Comparison of ENCODE assay signal across 8 mouse cellular contexts in the genomic region with DNA sequence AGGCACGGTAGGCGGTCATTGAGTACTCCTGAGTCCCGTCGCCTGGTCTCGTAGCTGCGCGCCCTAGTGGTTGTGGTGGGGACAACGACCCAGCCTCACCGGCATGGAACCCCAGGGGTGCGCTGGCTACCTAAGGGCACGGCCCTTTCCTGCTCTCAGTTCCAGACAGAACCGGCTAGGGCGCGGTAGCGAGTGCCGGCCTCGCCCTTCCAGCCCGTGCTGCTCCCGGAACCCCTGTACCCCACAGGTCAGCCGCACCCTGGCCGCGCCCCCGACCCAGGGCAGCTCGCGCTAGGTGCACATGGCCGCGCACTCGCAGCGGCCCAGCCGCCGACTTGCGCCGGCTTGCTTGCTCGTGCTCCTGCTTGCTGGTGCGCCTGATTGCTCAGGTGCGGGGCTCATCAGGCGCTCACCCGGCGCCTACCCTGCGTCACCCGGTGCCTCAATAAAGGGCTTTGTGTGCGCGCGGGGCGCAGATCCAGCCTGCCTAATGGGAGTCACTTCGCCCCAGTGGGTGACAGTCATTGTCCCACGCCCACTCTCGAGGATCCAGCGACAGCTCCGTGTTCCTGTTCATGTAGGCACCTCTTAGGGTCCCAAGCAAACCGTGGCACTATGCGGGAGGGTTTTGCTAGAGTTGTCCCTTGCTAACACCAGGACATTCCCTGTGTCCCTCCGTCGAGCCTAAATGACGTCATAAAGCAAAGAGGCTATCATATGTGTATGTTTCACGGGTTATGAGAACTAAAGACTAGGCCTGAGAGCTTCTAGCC. TPM values are rescaled to one million over a fixed set of nuclear protein-coding genes. Genes with fewer than 3 reads are reported as not detected.
DNase-seq lines count a peak whose midpoint lies in the region; ATAC-seq lines count a peak whose summit lies in the region.

A gene (minus strand): TSS at position 665 of the 773 bp plus-strand sequence.

- H3K4me3 ChIP-seq in brown adipose tissue, adult 24 weeks (ENCODE audit: insufficient read depth, low read depth, low read length), result peak within 1 kb of the TSS; percentile 64
- H3K4me3 ChIP-seq in forebrain, embryonic 11.5 days (ENCODE audit: low read depth, low read length), result peak within 1 kb of the TSS; percentile 56
- H3K4me3 ChIP-seq in heart, embryonic 16.5 days (ENCODE audit: low read length), result peak within 1 kb of the TSS; percentile 68
- peak within 1 kb of the TSS; percentile 57 for H3K4me3 ChIP-seq in neural tube, embryonic 13.5 days

- DNase-seq in CD4-positive, CD25-positive, alpha-beta regulatory T cell, adult 2 months (ENCODE audit: low read depth, low spot score), result peak; percentile 82
- DNase-seq in forebrain, embryonic 11.5 days (ENCODE audit: low spot score), result peak; percentile 88
- DNase-seq in kidney, postnatal 14 days, result peak; percentile 74
- peak; percentile 83 to 88 for DNase-seq in lung, adult 18-20 months
- DNase-seq in testis, postnatal 10 days (ENCODE audit: low spot score), result peak; percentile 85

- H3K9me3 ChIP-seq in forebrain, embryonic 11.5 days (ENCODE audit: control insufficient read depth, low read length), result no peaks in the 10 kb centered on the region
- no peaks in the 10 kb centered on the region for H3K9me3 ChIP-seq in heart, embryonic 16.5 days (replicated peaks; ENCODE audit: control insufficient read depth, low read length)
- H3K9me3 ChIP-seq in neural tube, embryonic 13.5 days, result no peaks in the 10 kb centered on the region

- H3K9ac ChIP-seq in forebrain, embryonic 11.5 days (ENCODE audit: low read length), result peak within 1 kb of the TSS; percentile 70
- peak within 1 kb of the TSS; percentile 78 for H3K9ac ChIP-seq in heart, embryonic 16.5 days (ENCODE audit: low read length)
- peak within 1 kb of the TSS; percentile 79 for H3K9ac ChIP-seq in neural tube, embryonic 13.5 days

- 1% methylated on average over 48 of the region's 56 CpGs for WGBS in forebrain, embryonic 11.5 days
- WGBS in heart, embryonic 16.5 days, result 1% methylated on average over 54 of the region's 56 CpGs
- WGBS in neural tube, embryonic 13.5 days, result under 1% methylated on average over 54 of the region's 56 CpGs

- peak within 1 kb of the TSS; percentile 96 for H3K4me2 ChIP-seq in forebrain, embryonic 11.5 days (ENCODE audit: low read depth, low read length, severe bottlenecking)
- peak within 1 kb of the TSS; percentile 96 for H3K4me2 ChIP-seq in heart, embryonic 16.5 days (ENCODE audit: low read depth, low read length)
- H3K4me2 ChIP-seq in neural tube, embryonic 13.5 days, result peak within 1 kb of the TSS; percentile 95

- no peak within 1 kb of the TSS for H3K27ac ChIP-seq in brown adipose tissue, adult 24 weeks (replicated peaks; ENCODE audit: low read depth, low read length)
- H3K27ac ChIP-seq in forebrain, embryonic 11.5 days (ENCODE audit: low read depth, low read length), result no peak within 1 kb of the TSS
- no peak within 1 kb of the TSS for H3K27ac ChIP-seq in heart, embryonic 16.5 days (ENCODE audit: low read length)
- no peak within 1 kb of the TSS for H3K27ac ChIP-seq in neural tube, embryonic 13.5 days (replicated peaks)

- peak; percentile 75 for ATAC-seq in forebrain, embryonic 11.5 days (replicated peaks; ENCODE audit: low FRiP score)
- peak; percentile 78 for ATAC-seq in heart, embryonic 16.5 days (replicated peaks; ENCODE audit: extremely low read depth, insufficient read depth, low FRiP score)
- ATAC-seq in neural tube, embryonic 13.5 days (ENCODE audit: low read depth), result peak; percentile 82

- no peaks in the 10 kb centered on the region for H3K4me1 ChIP-seq in brown adipose tissue, adult 24 weeks (ENCODE audit: control insufficient read depth, insufficient read depth, insufficient read length, low read length)
- no peaks in the 10 kb centered on the region for H3K4me1 ChIP-seq in forebrain, embryonic 11.5 days (replicated peaks; ENCODE audit: control insufficient read depth, insufficient read depth, low read length)
- H3K4me1 ChIP-seq in heart, embryonic 16.5 days (ENCODE audit: control insufficient read depth, insufficient read depth, low read length), result no peaks in the 10 kb centered on the region
- H3K4me1 ChIP-seq in neural tube, embryonic 13.5 days (replicated peaks), result peaks cover 13% of the 10 kb centered on the region

- no peaks in the 10 kb centered on the region; the same call in 1 of the 2 replicates for H3K27me3 ChIP-seq in forebrain, embryonic 11.5 days (ENCODE audit: control insufficient read depth, insufficient read depth, low read length)
- no peaks in the 10 kb centered on the region; the same call in 1 of the 2 replicates for H3K27me3 ChIP-seq in heart, embryonic 16.5 days (ENCODE audit: control insufficient read depth, insufficient read depth, low read length)
- 0 out of 2 replicates have a peak, but pooled peaks cover 9% of the 10 kb centered on the region for H3K27me3 ChIP-seq in neural tube, embryonic 13.5 days

- H3K36me3 ChIP-seq in forebrain, embryonic 11.5 days (ENCODE audit: control insufficient read depth, insufficient read depth, low read length), result no peaks in the 10 kb centered on the region
- H3K36me3 ChIP-seq in heart, embryonic 16.5 days (ENCODE audit: control insufficient read depth, insufficient read depth), result no peaks in the 10 kb centered on the region
- no peaks in the 10 kb centered on the region for H3K36me3 ChIP-seq in neural tube, embryonic 13.5 days

RNA-seq across cellular contexts. Expression of the gene that starts here (rescaled TPM):
- not detected in 2 replicates for polyA plus RNA-seq in brown adipose tissue, adult 24 weeks (2012; ENCODE audit: insufficient read depth, insufficient read length, missing spikeins)
- 0.39 and 0.68 TPM in 2 replicates for polyA plus RNA-seq in forebrain, embryonic 11.5 days (2014; fragmentation: Nextera tagmentation; extraction: Ambion mirVana)
- polyA plus RNA-seq in heart, embryonic 16.5 days (2015; fragmentation: Nextera tagmentation; extraction: Ambion mirVana), result 0.24 and 0.35 TPM in 2 replicates
- polyA plus RNA-seq in neural tube, embryonic 13.5 days (2015; fragmentation: Nextera tagmentation; extraction: Ambion mirVana), result 0.48 TPM in 1 of 2 replicates, not detected in the other

Comparison
In these comparisons a context has a peak if more than half of its experiments do, and no peak if none do; other contexts are left out.
1. Peak in DNase-seq, ATAC-seq, H3K4me3 ChIP-seq, H3K9ac ChIP-seq and H3K4me2 ChIP-seq in forebrain, embryonic 11.5 days; RNA of the gene not detected or under 1 TPM.
2. Peak in ATAC-seq, H3K4me3 ChIP-seq, H3K9ac ChIP-seq and H3K4me2 ChIP-seq in heart, embryonic 16.5 days; RNA of the gene not detected or under 1 TPM.
3. Peak in ATAC-seq, H3K4me3 ChIP-seq, H3K9ac ChIP-seq and H3K4me2 ChIP-seq in neural tube, embryonic 13.5 days; RNA of the gene not detected or under 1 TPM.